Mouse (Mus musculus): Measurements from ENCODE around the gene Exoc2. TPM values are rescaled to one million over a fixed set of nuclear protein-coding genes. Genes with fewer than 3 reads are reported as not detected.

The Exoc2 gene
- polyA plus RNA-seq, 1 experiment, result 28.9 TPM

- DNase-seq (ENCODE audit: extremely low spot score in 1 of 2, low spot score in 1 of 2), result no peak
Observed at GRCm38 (mm10) chr13:30974247-30974630, 346 bp upstream of the Exoc2 start.

- no peak for DNase-seq (ENCODE audit: extremely low spot score in 1 of 2, low spot score in 1 of 2)
Observed at GRCm38 (mm10) chr13:30972102-30972501, 1.8 kb downstream of the Exoc2 start.

- DNase-seq (ENCODE audit: extremely low spot score in 1 of 2, low spot score in 1 of 2), result no peak
Observed at GRCm38 (mm10) chr13:30971047-30971446, 2.8 kb downstream of the Exoc2 start.

GRCm38 (mm10) chr13:30968311-30968710 lies 5.6 kb downstream of the Exoc2 start:
- DNase-seq (ENCODE audit: extremely low spot score in 1 of 2, low spot score in 1 of 2), result peak in 1 of 2 experiments; percentile 32

GRCm38 (mm10) chr13:30966507-30966911 lies 7.4 kb downstream of the Exoc2 start:
- no peak for DNase-seq (ENCODE audit: extremely low spot score in 1 of 2, low spot score in 1 of 2)

- no peak for DNase-seq (ENCODE audit: extremely low spot score in 1 of 2, low spot score in 1 of 2)
Observed at GRCm38 (mm10) chr13:30961932-30962331, 12.0 kb downstream of the Exoc2 start.

GRCm38 (mm10) chr13:30960714-30961113 lies 13.2 kb downstream of the Exoc2 start:
- no peak for DNase-seq (ENCODE audit: extremely low spot score in 1 of 2, low spot score in 1 of 2)

GRCm38 (mm10) chr13:30953580-30953979 lies 20.3 kb downstream of the Exoc2 start:
- no peak for DNase-seq (ENCODE audit: extremely low spot score in 1 of 2, low spot score in 1 of 2)

- DNase-seq (ENCODE audit: extremely low spot score in 1 of 2, low spot score in 1 of 2), result no peak
Observed at GRCm38 (mm10) chr13:30952044-30952443, 21.8 kb downstream of the Exoc2 start.

GRCm38 (mm10) chr13:30949181-30949580 lies 24.7 kb downstream of the Exoc2 start:
- DNase-seq (ENCODE audit: extremely low spot score in 1 of 2, low spot score in 1 of 2), result no peak

- no peak for DNase-seq (ENCODE audit: extremely low spot score in 1 of 2, low spot score in 1 of 2)
Observed at GRCm38 (mm10) chr13:30947540-30947939, 26.4 kb downstream of the Exoc2 start, which contains the start of gene Hus1b. TSS of gene Hus1b (minus strand) at chr13:30947759.

GRCm38 (mm10) chr13:30947129-30947528 lies 26.8 kb downstream of the Exoc2 start:
- no peak for DNase-seq (ENCODE audit: extremely low spot score in 1 of 2, low spot score in 1 of 2)

GRCm38 (mm10) chr13:30945788-30946187 lies 28.1 kb downstream of the Exoc2 start:
- no peak for DNase-seq (ENCODE audit: extremely low spot score in 1 of 2, low spot score in 1 of 2)

GRCm38 (mm10) chr13:30932972-30933371 lies 40.9 kb downstream of the Exoc2 start:
- DNase-seq (ENCODE audit: extremely low spot score in 1 of 2, low spot score in 1 of 2), result no peak

- no peak for DNase-seq (ENCODE audit: extremely low spot score in 1 of 2, low spot score in 1 of 2)
Observed at GRCm38 (mm10) chr13:30931613-30932012, 42.3 kb downstream of the Exoc2 start.

- no peak for DNase-seq (ENCODE audit: extremely low spot score in 1 of 2, low spot score in 1 of 2)
Observed at GRCm38 (mm10) chr13:30929119-30929518, 44.8 kb downstream of the Exoc2 start.

- no peak for DNase-seq (ENCODE audit: extremely low spot score in 1 of 2, low spot score in 1 of 2)
Observed at GRCm38 (mm10) chr13:30924269-30924668, 49.6 kb downstream of the Exoc2 start.

- no peak for DNase-seq (ENCODE audit: extremely low spot score in 1 of 2, low spot score in 1 of 2)
Observed at GRCm38 (mm10) chr13:30921914-30922313, 52.0 kb downstream of the Exoc2 start.

GRCm38 (mm10) chr13:30913757-30914156 lies 60.1 kb downstream of the Exoc2 start:
- DNase-seq (ENCODE audit: extremely low spot score in 1 of 2, low spot score in 1 of 2), result no peak

- DNase-seq (ENCODE audit: extremely low spot score in 1 of 2, low spot score in 1 of 2), result no peak
Observed at GRCm38 (mm10) chr13:30913028-30913427, 60.9 kb downstream of the Exoc2 start.

GRCm38 (mm10) chr13:30911931-30912625 lies 61.8 kb downstream of the Exoc2 start:
- no peak for DNase-seq (ENCODE audit: extremely low spot score in 1 of 2, low spot score in 1 of 2)

- DNase-seq (ENCODE audit: extremely low spot score in 1 of 2, low spot score in 1 of 2), result no peak
Observed at GRCm38 (mm10) chr13:30910889-30911288, 63.0 kb downstream of the Exoc2 start.

GRCm38 (mm10) chr13:30902286-30902685 lies 71.6 kb downstream of the Exoc2 start:
- DNase-seq (ENCODE audit: extremely low spot score in 1 of 2, low spot score in 1 of 2), result no peak

All from frontal cortex, adult 2 months (tissue).